Mouse (Mus musculus): ENCODE data around the gene Tmc6. TPM values are rescaled to one million over a fixed set of nuclear protein-coding genes. Genes with fewer than 3 reads are reported as not detected.

Tmc6 gene
- total RNA-seq, 2 experiments from 2014 or later, result 11.2 to 18.4 TPM

DNA sequence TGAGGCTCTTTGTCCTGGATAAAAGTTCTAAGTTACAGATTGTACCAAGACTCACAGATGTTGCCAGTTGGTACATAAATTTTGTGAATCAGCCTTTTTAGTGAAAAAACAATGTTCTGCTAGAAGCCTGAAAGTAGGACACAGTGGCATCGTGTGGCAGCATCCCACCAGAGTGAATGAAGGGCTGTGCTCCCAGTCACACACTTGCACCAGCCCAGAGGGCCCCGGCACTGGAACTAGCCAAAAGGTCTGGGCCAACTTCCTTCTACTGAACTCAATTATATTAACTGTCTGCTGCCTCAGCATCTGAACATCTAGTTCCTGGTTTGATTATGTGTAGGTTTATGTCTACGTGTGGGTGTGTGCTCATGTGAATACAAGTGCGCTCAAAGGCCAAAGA, 55.0 kb downstream of the Tmc6 start:
- intact Hi-C loops (cut with DNase I), result no loop called here
- no peak for DNase-seq

DNA sequence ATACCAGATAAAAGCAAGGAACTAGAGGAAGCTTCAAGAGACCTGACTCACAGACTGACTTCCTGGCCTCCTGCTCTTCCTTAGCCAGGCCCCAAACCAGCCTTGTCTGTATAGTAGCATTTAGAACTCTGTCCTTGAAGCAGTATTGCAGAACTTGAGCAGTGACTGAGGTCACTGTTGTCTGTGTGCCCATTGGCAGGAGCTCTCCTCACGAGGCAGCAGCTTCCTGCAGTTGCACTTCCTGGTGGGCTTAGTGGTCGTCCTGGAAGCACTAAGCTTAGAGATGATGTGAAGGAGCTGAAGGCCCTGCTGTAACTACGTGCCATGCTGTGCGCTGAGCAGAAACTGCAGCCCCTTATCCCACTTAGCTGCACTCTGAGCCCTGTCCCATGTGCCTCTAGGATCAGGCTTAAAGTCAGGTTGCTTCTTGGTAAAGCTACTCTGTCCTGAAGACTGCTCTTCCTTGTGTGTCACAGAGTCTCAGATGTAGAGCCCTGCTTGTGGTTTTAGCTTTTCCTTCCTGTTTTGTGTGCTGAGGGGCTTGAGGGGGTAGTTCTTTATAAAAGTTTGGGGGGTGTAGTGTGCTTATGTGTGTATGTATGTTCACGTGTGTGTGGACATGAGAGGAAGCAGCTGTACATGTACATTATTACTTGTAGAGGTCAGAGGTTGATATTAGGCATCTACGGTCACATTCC, 57.2 kb downstream of the Tmc6 start:
- DNase-seq, result peak in 1 of 2 experiments; percentile 19
- intact Hi-C loops (cut with DNase I), result no loop called here

DNA sequence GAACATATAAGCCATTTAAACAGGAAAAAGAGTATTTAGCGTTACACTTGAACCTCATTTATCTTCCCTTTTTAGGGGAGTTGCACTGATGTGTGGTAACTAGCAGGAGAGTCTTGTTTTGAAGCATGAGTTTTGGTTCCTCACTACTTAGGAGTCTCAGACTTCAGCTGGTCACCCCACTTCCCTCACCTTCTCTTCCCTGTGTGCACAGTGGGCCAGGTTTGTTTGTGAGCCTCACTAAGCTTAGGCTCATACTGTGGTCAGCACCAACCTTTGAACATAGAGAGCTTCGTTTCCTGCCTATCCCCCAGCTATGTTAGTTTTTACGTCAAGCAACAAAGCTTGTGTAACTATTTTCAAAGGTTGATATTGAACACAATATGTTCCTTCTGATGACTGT, 63.2 kb downstream of the Tmc6 start:
- no peak for DNase-seq
- intact Hi-C loops (cut with DNase I), result no loop called here

Other genes starting within 250 kb of the Tmc6 start
- gene Tnrc6c, start 127.9 kb downstream of the Tmc6 start, total RNA-seq (2021), result 10 to 100 TPM; 28.1 to 34.1 TPM
- 1 to 10 TPM; 4.0 to 4.1 TPM for gene Tmc8, start 122 bp downstream of the Tmc6 start, total RNA-seq (2021)
- not detected for gene 6030468B19Rik, start 15.5 kb upstream of the Tmc6 start, total RNA-seq (2021)
- 1 to 10 TPM in 1 of 2 experiments, not detected in 1; 1.1 TPM for gene Gm20708, start 27.5 kb upstream of the Tmc6 start, total RNA-seq (2021)
- 100 to 1,000 TPM; 109 to 119 TPM for gene Syngr2, start 27.5 kb upstream of the Tmc6 start, total RNA-seq (2021)
- 1 to 10 TPM; 3.1 TPM for gene Afmid, start 43.7 kb upstream of the Tmc6 start, total RNA-seq (2021)
- 1 to 10 TPM; 2.0 to 3.0 TPM for gene Tk1, start 43.9 kb upstream of the Tmc6 start, total RNA-seq (2021)
- gene Birc5, start 67.1 kb upstream of the Tmc6 start, total RNA-seq (2021), result 1 to 10 TPM in 1 of 2 experiments, under 1 TPM in 1; 0.80 to 1.1 TPM
- not detected for gene Tmem235, start 78.6 kb upstream of the Tmc6 start, total RNA-seq (2021)
- 1 to 10 TPM; 6.9 to 8.2 TPM for gene Tha1, start 91.3 kb upstream of the Tmc6 start, total RNA-seq (2021)
- gene Socs3, start 187.8 kb upstream of the Tmc6 start, total RNA-seq (2021), result 1 to 10 TPM; 3.4 to 3.8 TPM
- 10 to 100 TPM; 17.8 to 20.0 TPM for gene Pgs1, start 204.1 kb upstream of the Tmc6 start, total RNA-seq (2021)